Mouse (Mus musculus): ENCODE measurements around the gene Icam1.

DNA sequence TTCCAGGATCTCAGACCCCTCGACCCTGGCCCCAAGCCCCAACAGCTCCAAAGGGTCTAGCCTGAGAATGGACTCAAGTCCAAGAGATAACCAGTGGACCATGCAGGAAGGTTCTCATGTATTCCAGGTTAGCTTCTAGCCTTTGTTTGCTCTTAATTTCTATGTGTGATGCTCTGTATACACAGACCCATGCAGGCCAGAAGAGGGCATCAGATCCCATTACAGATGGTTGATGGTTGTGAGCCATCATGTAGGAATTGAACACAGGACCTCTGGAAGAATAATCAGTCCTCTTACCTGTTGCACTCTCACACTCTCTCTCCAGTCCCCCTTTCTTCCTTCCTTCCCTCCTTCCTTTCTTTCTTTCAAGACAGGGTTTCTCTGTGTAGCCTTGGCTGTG, 3.4 kb upstream of the Icam1 start:
- TF ChIP-seq CTCF (conservative IDR thresholded peaks at IDR 0.05; ENCODE audit: low read length) (no peak), POU5F1 (IDR thresholded peaks at IDR 0.05; ENCODE audit: borderline replicate concordance, low read length) (no peak), NANOG (IDR thresholded peaks at IDR 0.05; ENCODE audit: borderline replicate concordance, low read length) (no peak)

Measured in E14TG2a.4 (cell line).